Mouse (Mus musculus): Measurements from ENCODE around the gene Sorbs1. TPM values are rescaled to one million over a fixed set of nuclear protein-coding genes. Genes with fewer than 3 reads are reported as not detected.

The Sorbs1 gene
- polyA plus RNA-seq, 1 experiment = 13.2 TPM

DNA sequence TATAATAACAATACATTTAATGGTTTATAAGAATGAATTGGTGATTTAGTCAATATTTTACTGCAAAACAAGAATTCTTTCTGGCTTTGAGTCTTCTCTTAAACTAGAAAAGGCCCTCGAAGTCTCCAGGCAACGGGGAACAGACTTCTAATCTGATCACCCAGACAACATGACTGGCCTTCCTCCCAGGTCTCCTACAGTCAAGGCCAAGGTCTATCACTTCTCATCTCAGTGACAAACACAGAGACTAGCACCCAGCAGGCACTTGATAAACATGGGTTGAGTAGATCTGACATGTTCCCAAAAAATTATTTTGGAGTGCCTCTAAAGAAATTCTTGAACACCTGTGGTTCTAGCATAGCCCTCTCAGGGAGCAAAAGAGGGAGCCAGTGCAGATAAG is 16.7 kb upstream of the Sorbs1 start:
- TF ChIP-seq POLR2A (IDR thresholded peaks at IDR 0.05; ENCODE audit: low read depth, low read length) (no peak), CTCF (IDR thresholded peaks at IDR 0.05; ENCODE audit: extremely low read depth, insufficient read length, insufficient replicate concordance, low read depth, low read length) (no peak)
- 88% methylated on average over 2 of the region's 2 CpGs for WGBS
- Histone ChIP-seq H3K4me1 (ENCODE audit: control insufficient read depth, insufficient read depth, insufficient read length, low read length) (no peaks in the 10 kb centered on the region), H3K27ac (ENCODE audit: insufficient read depth, low read depth, low read length) (no peak overlapping the region), H3K27me3 (ENCODE audit: control insufficient read depth, insufficient read depth, low read length) (no peaks in the 10 kb centered on the region), H3K4me3 (ENCODE audit: low read depth, low read length) (no peak overlapping the region), H3K36me3 (ENCODE audit: control insufficient read depth, insufficient read depth, low read length) (no peaks in the 10 kb centered on the region)

- no peak overlapping the region for H3K4me3 ChIP-seq (ENCODE audit: low read depth, low read length)
- no peaks in the 10 kb centered on the region for H3K27me3 ChIP-seq (ENCODE audit: control insufficient read depth, insufficient read depth, low read length)
- TF ChIP-seq POLR2A (IDR thresholded peaks at IDR 0.05; ENCODE audit: low read depth, low read length) = no peak
- TF ChIP-seq CTCF (IDR thresholded peaks at IDR 0.05; ENCODE audit: extremely low read depth, insufficient read length, insufficient replicate concordance, low read depth, low read length) = no peak
- no peak overlapping the region for H3K27ac ChIP-seq (ENCODE audit: insufficient read depth, low read depth, low read length)
- H3K36me3 ChIP-seq (ENCODE audit: control insufficient read depth, insufficient read depth, low read length) = no peaks in the 10 kb centered on the region
- H3K4me1 ChIP-seq (ENCODE audit: control insufficient read depth, insufficient read depth, insufficient read length, low read length) = no peaks in the 10 kb centered on the region
These were observed 14.7 kb upstream of the Sorbs1 start for GRCm38 (mm10) chr19:40528254-40528653.

DNA sequence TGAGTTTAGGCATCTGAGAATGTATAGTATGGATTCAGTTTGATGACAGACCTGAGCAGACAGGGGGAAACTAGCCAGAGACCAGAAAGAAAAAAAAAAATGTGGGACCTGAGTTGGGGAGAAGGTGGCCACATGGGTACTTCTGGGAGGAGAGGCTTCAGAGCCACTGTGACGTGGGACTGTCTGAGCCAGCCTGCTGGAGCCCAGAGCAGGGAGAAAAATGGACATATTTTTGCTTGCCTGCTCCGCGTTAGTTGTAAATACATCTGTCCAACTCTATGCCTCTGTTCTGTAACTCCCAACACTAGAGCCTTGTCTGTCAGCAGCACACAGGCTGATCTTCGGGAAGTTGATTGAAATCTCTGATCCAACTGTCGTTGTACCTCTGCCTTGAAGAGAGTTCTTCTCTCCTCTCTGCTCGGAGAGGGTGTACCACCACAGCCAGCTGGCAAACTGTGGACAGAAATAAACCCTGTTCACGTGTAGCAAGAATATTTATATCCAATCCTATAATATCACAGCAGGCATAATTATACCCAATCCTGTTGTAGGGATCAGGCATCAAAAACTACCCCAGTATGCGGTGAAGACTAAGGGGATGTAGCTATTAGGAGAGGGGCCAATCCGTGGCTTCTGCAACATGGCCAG is 12.9 kb upstream of the Sorbs1 start:
- H3K27ac ChIP-seq (ENCODE audit: insufficient read depth, low read depth, low read length) = no peak overlapping the region
- no peaks in the 10 kb centered on the region for H3K27me3 ChIP-seq (ENCODE audit: control insufficient read depth, insufficient read depth, low read length)
- TF ChIP-seq POLR2A (IDR thresholded peaks at IDR 0.05; ENCODE audit: low read depth, low read length) (no peak), CTCF (IDR thresholded peaks at IDR 0.05; ENCODE audit: extremely low read depth, insufficient read length, insufficient replicate concordance, low read depth, low read length) (no peak)
- H3K4me3 ChIP-seq (ENCODE audit: low read depth, low read length) = no peak overlapping the region
- no peaks in the 10 kb centered on the region for H3K36me3 ChIP-seq (ENCODE audit: control insufficient read depth, insufficient read depth, low read length)
- H3K4me1 ChIP-seq (ENCODE audit: control insufficient read depth, insufficient read depth, insufficient read length, low read length) = no peaks in the 10 kb centered on the region
- 84% methylated on average over 9 of the region's 9 CpGs for WGBS

DNA sequence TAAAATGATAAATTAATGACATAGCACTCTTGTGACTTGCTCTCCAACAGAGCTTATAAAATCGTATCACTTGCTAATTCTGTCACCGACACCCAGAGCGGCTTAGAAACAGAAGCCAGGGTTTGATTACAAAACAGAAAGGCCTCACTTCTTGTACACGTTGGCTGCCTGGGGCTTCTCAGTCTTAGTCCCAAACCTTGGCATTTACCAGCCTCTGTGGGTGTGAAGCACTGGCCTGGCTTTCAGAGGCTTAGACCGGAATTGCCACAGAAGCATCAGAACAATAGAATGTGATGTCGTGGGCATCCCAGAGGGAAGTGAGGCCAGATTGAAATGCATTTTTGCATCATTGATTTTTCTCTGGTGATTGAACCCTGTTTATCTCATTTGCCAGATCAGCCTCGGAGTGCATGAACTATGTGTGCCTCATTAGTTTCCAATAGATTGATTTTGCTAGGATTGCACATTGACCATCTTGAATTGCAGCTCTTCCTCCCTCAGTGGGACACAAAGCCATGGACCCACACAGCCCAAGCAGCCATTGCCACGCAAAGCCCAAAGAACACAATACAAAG is 9.9 kb upstream of the Sorbs1 start:
- TF ChIP-seq POLR2A (IDR thresholded peaks at IDR 0.05; ENCODE audit: low read depth, low read length) (no peak), CTCF (IDR thresholded peaks at IDR 0.05; ENCODE audit: extremely low read depth, insufficient read length, insufficient replicate concordance, low read depth, low read length) (no peak)
- Histone ChIP-seq H3K27ac (ENCODE audit: insufficient read depth, low read depth, low read length) (no peak overlapping the region), H3K36me3 (ENCODE audit: control insufficient read depth, insufficient read depth, low read length) (no peaks in the 10 kb centered on the region), H3K4me1 (ENCODE audit: control insufficient read depth, insufficient read depth, insufficient read length, low read length) (no peaks in the 10 kb centered on the region), H3K4me3 (ENCODE audit: low read depth, low read length) (no peak overlapping the region), H3K27me3 (ENCODE audit: control insufficient read depth, insufficient read depth, low read length) (no peaks in the 10 kb centered on the region)
- WGBS = 78% methylated on average over 8 of the region's 8 CpGs

GRCm38 (mm10) chr19:40520403-40520802 is 6.8 kb upstream of the Sorbs1 start:
- WGBS = 41% methylated on average over 5 of the region's 5 CpGs
- Histone ChIP-seq H3K4me3 (ENCODE audit: low read depth, low read length) (no peak overlapping the region), H3K27ac (ENCODE audit: insufficient read depth, low read depth, low read length) (no peak overlapping the region), H3K27me3 (ENCODE audit: control insufficient read depth, insufficient read depth, low read length) (no peaks in the 10 kb centered on the region), H3K36me3 (ENCODE audit: control insufficient read depth, insufficient read depth, low read length) (no peaks in the 10 kb centered on the region), H3K4me1 (ENCODE audit: control insufficient read depth, insufficient read depth, insufficient read length, low read length) (no peaks in the 10 kb centered on the region)
- TF ChIP-seq CTCF (IDR thresholded peaks at IDR 0.05; ENCODE audit: extremely low read depth, insufficient read length, insufficient replicate concordance, low read depth, low read length) (no peak), POLR2A (IDR thresholded peaks at IDR 0.05; ENCODE audit: low read depth, low read length) (no peak)

- Histone ChIP-seq H3K27me3 (ENCODE audit: control insufficient read depth, insufficient read depth, low read length) (no peaks in the 10 kb centered on the region), H3K36me3 (ENCODE audit: control insufficient read depth, insufficient read depth, low read length) (no peaks in the 10 kb centered on the region), H3K4me1 (ENCODE audit: control insufficient read depth, insufficient read depth, insufficient read length, low read length) (no peaks in the 10 kb centered on the region), H3K4me3 (ENCODE audit: low read depth, low read length) (no peak overlapping the region), H3K27ac (ENCODE audit: insufficient read depth, low read depth, low read length) (no peak overlapping the region)
- WGBS = 59% methylated on average over 1 of the region's 1 CpGs
- no peak for TF ChIP-seq POLR2A (IDR thresholded peaks at IDR 0.05; ENCODE audit: low read depth, low read length)
- no peak for TF ChIP-seq CTCF (IDR thresholded peaks at IDR 0.05; ENCODE audit: extremely low read depth, insufficient read length, insufficient replicate concordance, low read depth, low read length)
These were observed 5.1 kb upstream of the Sorbs1 start for GRCm38 (mm10) chr19:40518706-40519105.

- H3K4me1 ChIP-seq (ENCODE audit: control insufficient read depth, insufficient read depth, insufficient read length, low read length) = peaks cover 2% of the 10 kb centered on the region; the same call in 1 of the 2 replicates
- TF ChIP-seq CTCF (IDR thresholded peaks at IDR 0.05; ENCODE audit: extremely low read depth, insufficient read length, insufficient replicate concordance, low read depth, low read length) = no peak
- TF ChIP-seq POLR2A (IDR thresholded peaks at IDR 0.05; ENCODE audit: low read depth, low read length) = no peak
- 95% methylated on average over 3 of the region's 3 CpGs for WGBS
These were observed 2.0 kb upstream of the Sorbs1 start for GRCm38 (mm10) chr19:40515596-40515995.

More at GRCm38 (mm10) chr19:40515596-40515995, 2.0 kb upstream of the Sorbs1 start:
- H3K36me3 ChIP-seq (ENCODE audit: control insufficient read depth, insufficient read depth, low read length) = no peaks in the 10 kb centered on the region
- H3K27ac ChIP-seq (ENCODE audit: insufficient read depth, low read depth, low read length) = no peak overlapping the region
- H3K4me3 ChIP-seq (ENCODE audit: low read depth, low read length) = no peak overlapping the region
- no peaks in the 10 kb centered on the region for H3K27me3 ChIP-seq (ENCODE audit: control insufficient read depth, insufficient read depth, low read length)
